Mouse (Mus musculus) duodenum, adult 2 months (tissue): ENCODE measurements around the gene Ankrd24. TPM values are rescaled to one million over a fixed set of nuclear protein-coding genes. Genes with fewer than 3 reads are reported as not detected.

Experiments
- polyA plus RNA-seq: library from polyadenylated mRNA; depleted of rRNA; stranded (reverse); fragments of >200 nt; gene quantifications from 2 replicates; pipeline ENCODE4 v1.2.3, GENCODE M21; 2012; ENCODE audit warnings: low replicate concordance; rRNA removed

The Ankrd24 gene
- polyA plus RNA-seq: 12.7 and 25.7 TPM in 2 replicates

GRCm38 (mm10) chr10:81628390-81628789 lies at the start of gene Ankrd24:
Gene Ankrd24 (plus strand): TSS chr10:81628540.

GRCm38 (mm10) chr10:81600738-81601203 lies 27.6 kb upstream of the Ankrd24 start, which contains the start of gene Tle6:
Gene Tle6 (minus strand): TSS chr10:81601073.

DNA sequence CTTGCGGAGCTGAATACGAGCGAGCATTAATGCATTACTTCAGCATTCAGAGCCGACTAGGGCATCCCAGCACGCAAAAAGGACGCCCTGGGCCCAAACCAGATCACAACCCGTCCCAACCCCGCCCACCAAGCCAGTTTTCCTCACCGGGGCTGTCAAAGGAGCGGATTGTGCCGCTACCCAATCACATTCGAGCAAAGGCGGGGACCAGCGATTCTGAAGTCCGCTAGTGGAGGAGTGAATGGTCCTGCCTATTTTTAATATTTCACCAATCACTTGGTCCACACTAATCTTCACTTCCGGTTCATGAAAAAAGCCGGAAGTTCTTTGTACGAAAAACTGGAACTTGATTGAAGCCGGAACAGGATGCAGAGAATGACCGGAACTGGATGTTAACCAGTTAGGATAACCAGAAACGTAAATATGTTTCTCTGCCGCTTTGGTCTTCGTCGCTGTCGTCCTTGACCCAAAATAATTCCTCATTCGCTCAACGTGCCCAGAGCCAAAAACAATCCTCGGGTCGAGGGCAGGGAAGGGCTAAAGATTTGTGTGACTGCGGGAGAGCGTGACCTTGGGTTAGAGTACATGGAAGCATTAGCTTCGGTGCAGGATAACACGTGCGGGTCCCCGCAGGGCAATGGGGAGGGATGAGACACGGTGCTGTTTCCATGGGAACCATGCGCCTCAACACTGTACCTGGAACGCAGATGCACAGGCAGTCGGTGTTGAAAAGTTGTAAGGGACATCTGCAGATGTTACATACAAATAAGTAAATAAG lies 22.2 kb upstream of the Ankrd24 start, which contains the start of gene BC025920:
Gene BC025920 (plus strand): TSS at position 297 of the 778 bp plus-strand sequence.

DNA sequence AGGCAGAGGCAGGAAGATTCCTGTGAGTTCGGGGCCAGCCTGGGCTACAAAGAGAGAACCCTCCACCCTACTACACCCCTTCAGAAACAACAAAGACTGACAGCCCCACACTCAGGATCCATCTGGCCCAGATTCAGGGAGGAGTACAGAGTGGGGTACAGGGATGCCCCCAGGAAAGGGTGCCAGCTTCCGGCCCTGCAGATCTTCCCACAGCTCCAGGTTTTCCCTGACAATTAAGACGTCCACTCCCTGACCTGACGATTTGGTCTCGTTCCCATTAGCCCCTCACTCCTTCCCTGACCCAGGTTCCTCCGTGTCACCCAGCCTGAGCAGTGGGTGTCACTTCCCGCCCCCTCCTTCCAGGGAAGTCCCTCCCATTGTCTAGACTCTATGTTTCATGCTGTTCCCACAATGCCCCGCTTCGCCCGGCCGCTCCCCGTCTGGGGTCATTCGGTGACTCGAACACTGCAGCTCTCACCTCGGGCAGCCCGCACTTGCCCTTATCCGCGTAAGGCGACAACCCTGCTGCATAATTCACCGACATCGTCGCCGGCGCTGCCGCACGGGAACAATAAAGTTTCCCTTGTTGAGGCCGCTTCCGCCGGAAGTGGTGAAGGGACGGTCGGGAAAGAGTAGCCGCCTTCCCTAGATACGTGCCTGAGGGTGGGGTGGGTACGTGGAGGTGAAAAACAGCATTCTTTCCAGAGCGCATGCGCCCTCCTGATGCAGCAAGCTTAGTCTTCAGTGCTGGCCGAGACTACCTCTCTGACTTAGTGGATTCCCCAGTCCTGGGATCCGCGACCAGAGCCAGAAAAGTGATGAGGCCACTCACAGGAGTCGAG lies 1.1 kb upstream of the Ankrd24 start, which contains the start of gene Sirt6:
Gene Sirt6 (minus strand): TSS at position 804 of the 842 bp plus-strand sequence.

DNA sequence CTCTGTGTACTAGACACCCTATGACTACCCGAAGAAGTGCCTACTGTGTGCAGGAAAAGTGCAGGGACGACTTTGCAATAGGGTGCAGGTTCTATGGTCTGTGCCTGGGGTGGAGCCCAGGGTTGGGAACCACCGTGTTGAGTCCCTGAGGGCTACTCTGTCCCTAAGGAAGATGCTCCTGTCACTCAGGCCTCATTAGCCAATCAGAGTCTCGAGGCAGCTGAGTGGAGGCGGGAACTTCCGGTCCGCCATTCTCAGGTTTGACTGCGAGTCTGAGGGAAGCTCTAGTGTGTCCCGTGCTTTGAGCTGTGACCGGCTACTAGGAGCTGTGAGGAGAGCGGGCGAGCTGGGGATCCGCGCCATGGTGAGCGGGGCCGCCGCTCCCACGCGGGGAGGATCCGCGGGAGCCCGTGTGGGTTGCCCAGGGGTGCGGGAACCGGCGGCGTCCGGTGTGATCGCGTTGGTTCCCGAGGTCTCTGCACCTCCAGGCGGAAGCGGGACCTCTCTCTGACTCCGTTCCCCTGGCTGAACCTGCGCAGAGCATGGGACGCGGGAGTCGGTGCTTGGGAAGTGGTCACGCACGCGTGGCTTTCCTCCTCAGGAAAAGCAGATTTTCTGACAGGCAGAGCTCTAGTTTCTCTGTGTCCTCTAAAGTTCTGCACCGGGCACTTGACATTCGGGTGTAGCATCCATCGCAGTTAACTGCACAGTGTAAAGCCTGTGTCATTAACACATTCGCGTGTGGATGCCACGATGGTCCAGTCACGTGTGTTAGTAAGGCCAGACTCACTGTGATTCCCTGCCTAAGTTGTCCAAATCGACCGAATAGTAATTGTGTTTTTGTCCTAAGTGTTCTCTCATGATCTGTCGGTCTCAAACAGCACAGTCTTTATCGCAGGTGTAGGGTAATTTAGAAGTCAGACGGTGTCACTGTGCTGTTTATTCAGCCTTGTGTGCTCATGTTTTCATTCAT lies 20.7 kb downstream of the Ankrd24 start, which contains the start of gene Gm10778:
Gene Gm10778 (plus strand): TSS at position 257 of the 973 bp plus-strand sequence.

Other genes with a start within 250 kb of the Ankrd24 start
- 83.2 and 110 TPM in 2 replicates for gene Dohh, start 244.1 kb upstream of the Ankrd24 start, polyA plus RNA-seq
- gene Gm48551, start 244.1 kb upstream of the Ankrd24 start, polyA plus RNA-seq: 1.3 and 3.5 TPM in 2 replicates
- gene Gm48552, start 239.5 kb upstream of the Ankrd24 start, polyA plus RNA-seq: 4.4 and 4.7 TPM in 2 replicates
- gene Smim24, start 235.5 kb upstream of the Ankrd24 start, polyA plus RNA-seq: 6,225 and 12,735 TPM in 2 replicates
- 14.0 and 23.5 TPM in 2 replicates for gene Nfic, start 172.9 kb upstream of the Ankrd24 start, polyA plus RNA-seq
- gene Celf5, start 145.8 kb upstream of the Ankrd24 start, polyA plus RNA-seq: 3.8 and 8.4 TPM in 2 replicates
- gene Ncln, start 132.1 kb upstream of the Ankrd24 start, polyA plus RNA-seq: 449 and 530 TPM in 2 replicates
- 1.6 and 4.8 TPM in 2 replicates for gene S1pr4, start 128.4 kb upstream of the Ankrd24 start, polyA plus RNA-seq
- 1.3 and 1.6 TPM in 2 replicates for gene Gna15, start 104.3 kb upstream of the Ankrd24 start, polyA plus RNA-seq
- 397 and 652 TPM in 2 replicates for gene Gna11, start 83.3 kb upstream of the Ankrd24 start, polyA plus RNA-seq
- gene Aes, start 69.1 kb upstream of the Ankrd24 start, polyA plus RNA-seq: 1,935 and 3,654 TPM in 2 replicates
- gene Tle2, start 54.0 kb upstream of the Ankrd24 start, polyA plus RNA-seq: 18.3 and 66.9 TPM in 2 replicates
- gene Tle6, start 27.5 kb upstream of the Ankrd24 start, polyA plus RNA-seq: 6.1 and 27.7 TPM in 2 replicates
- gene BC025920, start 22.3 kb upstream of the Ankrd24 start, polyA plus RNA-seq: 0.40 and 0.58 TPM in 2 replicates
- gene Sirt6, start 743 bp upstream of the Ankrd24 start, polyA plus RNA-seq: 33.5 and 36.6 TPM in 2 replicates
- gene Gm10778, start 20.5 kb downstream of the Ankrd24 start, polyA plus RNA-seq: not detected in 2 replicates
- not detected in 2 replicates for gene Zfp433, start 76.3 kb downstream of the Ankrd24 start, polyA plus RNA-seq
- not detected in 2 replicates for gene Gm3055, start 142.6 kb downstream of the Ankrd24 start, polyA plus RNA-seq
- 0.04 and 0.05 TPM in 2 replicates for gene Gm4767, start 183.6 kb downstream of the Ankrd24 start, polyA plus RNA-seq
- gene Gm32687, start 235.4 kb downstream of the Ankrd24 start, polyA plus RNA-seq: 0.04 and 0.20 TPM in 2 replicates